Mouse (Mus musculus): ENCODE results near the gene Gps2. TPM values are rescaled to one million over a fixed set of nuclear protein-coding genes. Genes with fewer than 3 reads are reported as not detected.
"Not testable (repeated sequence)": the region's sequence is repeated elsewhere in the genome, so short reads cannot be mapped to it uniquely, and the experiment has no call there.

Gene Gps2
- total RNA-seq, 2 experiments from 2014 or later = 37.8 to 38.3 TPM

DNA sequence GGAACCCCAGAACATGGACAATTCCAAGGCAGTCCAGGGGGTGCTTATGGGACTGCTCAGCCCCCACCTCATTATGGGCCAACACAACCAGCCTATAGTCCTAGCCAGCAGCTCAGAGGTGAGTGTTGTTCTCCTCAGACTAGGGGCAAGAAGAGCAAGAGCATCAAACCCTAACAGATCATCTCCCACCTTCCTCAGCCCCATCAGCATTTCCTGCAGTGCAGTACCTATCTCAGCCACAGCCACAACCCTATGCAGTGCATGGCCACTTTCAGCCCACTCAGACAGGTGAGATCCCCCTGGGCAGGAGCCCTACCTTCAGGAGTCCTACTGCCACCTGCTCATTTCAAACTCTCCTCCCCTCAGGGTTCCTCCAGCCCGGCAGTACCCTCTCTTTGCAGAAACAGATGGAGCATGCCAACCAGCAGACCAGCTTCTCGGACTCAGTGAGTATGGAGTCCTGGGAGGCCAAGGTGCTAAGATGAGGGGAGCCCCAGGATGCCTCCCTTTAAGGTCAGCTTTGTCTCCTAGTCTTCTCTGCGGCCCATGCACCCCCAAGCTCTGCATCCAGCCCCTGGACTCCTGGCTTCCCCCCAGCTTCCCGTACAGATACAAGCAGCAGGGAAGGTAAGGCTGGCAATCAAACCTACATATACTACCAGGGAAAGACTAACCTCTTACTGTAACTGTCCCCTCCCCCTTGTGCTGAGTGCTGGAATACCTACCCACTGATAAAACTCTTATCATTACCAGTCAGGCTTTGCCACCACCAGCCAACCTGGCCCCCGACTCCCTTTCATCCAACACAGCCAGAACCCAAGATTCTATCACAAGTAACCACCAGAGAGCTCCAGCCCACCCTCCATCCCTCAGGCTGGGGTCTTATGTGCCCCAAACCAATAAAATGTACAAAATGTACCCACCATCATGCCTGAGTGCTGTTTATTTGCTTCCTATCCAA is 2.3 kb downstream of the Gps2 start:
- intact Hi-C loops (cut with DNase I) = no loop called here
- no peak for DNase-seq

DNA sequence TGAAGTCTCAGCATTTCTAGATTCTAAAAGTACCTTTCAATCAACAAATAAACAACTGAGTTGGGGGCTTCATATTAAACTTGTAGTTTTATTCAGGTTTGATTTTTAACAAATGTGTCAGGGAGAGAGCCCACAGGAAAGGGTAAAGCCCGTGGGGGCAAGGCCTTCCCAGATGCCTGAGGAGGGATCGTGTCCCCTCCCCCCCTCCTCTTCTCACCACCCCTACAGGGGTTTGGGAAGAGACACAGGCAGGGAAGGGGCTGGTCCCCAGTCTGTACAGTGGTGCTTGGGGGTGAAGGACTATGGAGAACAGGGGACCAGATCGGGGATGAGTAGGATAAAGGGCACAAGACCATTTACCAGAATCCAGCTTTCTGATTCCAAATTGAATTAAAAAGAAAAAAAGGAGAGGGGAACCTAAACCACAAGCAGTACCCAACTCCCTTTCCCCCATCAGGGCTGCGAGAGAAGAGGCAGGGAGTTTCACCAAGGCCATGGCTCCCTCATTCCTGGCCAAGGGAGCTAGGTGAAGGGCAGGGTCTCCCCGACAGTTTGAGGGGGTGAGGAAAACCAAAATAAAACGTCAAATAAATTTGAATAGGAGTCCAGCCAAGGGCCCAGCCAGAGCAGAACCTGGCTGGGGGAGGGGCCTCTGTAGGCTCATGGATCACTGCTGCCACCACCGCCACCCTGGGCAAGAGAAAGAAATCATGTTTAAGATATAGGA is 3.1 kb downstream of the Gps2 start:
- DNase-seq; intact Hi-C loops (cut with DNase I): not testable (repeated sequence)

DNA sequence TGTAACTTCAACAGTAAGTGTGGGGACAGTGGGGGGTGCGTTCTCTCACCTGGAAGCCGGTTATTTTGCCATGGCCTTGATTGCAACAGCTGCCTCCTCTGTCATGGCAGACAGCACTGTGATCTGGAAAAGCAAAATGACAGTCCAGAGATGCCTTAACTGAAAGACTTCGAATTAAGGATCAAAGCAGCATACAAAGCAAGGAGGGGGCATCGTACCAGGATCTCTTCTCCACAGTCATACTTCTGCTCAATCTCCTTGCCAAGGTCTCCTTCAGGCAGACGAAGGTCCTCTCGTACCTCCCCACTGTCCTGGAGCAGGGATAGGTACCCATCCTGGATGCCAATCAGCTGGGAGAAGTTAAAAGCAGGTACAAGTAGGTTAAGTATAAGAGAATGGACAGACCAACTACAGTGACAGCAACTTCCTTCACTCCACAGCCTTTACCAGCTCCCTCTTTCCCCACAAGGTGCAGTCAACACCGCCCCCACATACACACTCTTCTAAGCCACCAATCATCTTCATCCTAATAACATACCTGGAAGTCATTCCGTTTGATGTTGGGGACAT is 3.8 kb downstream of the Gps2 start:
- intact Hi-C loops (cut with DNase I) = no loop called here

DNA sequence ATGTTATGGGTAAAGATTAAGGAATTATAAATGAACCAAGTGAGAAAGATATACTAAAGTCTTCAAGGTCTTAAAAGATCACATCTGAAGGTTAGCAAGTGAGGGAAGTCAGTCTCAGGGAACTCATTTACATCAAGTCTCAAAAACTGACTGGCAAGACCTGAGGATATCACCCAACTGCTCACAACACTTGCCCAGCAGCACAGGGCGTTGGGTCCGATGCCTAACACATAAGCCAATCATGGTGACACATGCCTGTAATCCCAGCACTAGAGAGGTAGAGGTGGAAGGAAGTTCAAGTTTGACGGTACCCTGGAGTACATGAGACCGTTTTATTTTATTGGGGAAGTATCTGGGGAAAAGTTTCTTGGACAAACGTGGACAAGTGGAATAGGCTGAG is 4.4 kb downstream of the Gps2 start:
- intact Hi-C loops (cut with DNase I) = no loop called here

More for the DNA sequence above, 3.8 kb downstream of the Gps2 start:
- no peak for DNase-seq

DNA sequence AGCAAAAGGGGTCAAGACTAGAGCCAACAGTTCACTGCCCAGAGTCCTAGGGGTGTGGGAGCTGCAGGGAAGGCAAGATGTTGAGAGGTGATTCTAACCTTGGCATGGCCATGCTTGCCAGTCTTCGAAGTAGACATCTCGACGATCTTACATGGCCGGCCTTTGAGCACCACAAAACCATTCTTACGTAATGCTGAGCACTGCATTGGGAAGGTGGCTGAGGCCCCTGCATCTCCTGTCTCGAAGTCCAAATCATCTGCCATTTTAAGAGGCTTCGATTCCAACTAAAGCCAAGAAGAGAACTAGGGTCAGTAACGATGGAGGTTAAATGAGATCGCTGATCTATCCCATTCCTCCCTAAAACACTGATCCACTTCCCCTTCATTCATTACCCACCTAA is 5.4 kb downstream of the Gps2 start:
- intact Hi-C loops (cut with DNase I) = no loop called here
- no peak for DNase-seq

More for the DNA sequence above, 4.4 kb downstream of the Gps2 start:
- no peak for DNase-seq

DNA sequence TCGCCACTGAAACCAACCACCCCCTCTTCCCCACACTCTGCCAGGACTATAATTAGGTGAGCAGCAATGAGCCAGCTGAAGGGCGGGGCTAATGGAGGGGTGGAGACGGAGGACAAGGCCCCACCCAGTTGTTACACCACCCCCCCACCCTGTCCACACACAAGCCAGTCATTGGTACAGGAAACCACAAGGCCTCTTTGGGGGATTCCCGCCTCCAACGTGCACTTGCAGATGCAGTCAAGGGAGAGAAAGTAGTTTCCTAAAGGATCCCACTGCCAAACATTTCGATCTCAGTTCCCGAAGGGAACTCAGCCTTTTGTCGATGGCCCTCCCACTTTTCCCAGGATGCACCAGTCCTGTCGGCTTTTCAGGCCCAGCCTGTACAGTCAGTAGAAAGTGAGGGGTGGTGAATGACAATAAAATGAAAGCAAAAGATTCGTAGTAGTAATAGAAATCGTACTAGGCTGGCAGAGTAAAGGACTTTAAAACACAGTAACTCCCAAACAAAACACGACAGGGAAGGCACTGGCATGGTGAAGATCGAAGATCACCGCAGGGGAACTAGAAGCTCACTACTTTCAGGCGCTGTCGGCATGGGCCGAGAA is 6.1 kb downstream of the Gps2 start:
- intact Hi-C loops (cut with DNase I) = no loop called here
- peak; percentile 68 for DNase-seq

DNA sequence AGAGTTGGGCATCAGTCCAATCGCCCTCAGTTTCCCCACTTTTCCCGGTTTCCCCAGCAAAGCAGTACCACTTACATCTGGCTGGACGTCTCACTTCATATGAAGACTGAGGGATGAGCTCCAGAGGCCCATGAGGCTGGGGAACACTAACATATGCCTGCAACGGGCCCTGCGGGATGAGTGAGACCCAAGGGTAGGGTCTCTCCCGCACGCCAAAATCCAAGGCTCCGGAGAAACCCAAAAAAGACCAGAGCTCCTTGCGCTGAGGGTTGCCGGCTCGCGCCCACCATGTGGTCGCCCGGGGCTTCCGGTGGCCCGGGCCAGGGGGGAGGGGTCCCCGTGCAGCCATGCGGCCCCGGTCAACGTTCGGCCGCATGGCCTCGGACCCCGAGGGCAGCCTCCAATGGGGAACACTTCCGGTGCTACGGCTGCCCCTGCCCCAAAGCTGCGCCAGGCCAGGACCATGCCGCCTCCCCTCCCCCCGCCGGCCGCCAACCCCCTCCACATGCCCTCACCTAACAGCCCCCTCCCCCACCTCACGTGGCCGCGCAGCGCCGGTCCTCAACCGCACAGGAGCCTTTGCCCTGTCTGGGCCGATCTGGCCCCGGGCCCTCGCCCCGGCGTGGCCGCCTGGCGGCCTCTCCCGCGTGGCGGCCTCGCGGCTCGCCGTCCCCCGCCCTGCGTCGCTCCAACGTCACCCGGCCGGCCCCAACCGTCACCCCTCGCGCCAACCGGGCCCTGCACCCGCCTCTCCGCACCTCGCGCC is 6.8 kb downstream of the Gps2 start:
- intact Hi-C loops (cut with DNase I) = no loop called here

DNA sequence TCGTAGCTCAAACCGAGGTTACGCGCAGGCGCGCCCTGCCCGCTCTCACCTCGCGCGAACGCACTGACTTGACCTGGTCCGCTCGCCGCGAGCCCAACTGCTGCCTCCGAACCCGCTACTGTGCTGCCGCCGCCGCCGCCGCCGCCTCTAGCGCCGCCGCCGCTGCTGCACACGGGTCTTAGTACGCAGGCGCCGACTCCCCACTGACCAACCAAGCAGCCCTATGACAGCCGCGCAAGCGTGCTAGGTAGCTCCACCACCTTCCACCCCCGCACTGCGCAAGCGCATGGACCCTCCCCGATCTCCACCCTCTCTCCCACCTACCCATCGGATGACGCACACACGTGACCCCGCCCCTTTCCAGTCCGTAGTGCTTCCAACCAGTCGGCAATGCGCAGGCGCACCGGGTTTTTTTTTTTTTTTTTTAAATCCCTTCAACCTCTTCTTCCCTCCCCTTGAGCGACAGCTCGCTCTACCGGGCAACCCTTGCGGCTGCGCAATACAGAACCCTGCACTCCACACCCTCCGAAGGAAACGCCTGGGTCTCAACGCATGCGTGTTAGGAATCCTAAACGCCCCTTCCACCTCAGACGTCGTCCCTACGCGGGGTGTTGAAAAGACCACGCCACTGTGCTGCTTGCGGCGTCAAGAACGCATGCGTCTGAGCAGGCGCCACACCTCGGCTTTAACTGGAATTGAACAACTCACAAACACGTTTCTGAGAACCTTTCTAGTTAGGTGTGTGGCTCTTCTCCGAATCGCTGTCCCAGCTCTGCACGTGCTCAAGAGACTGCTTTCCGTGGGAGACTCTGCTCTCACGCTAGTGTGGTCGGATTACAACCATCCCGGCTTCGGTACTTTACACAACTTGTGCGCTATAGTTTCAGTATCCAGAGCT is 7.7 kb downstream of the Gps2 start, which contains the start of gene Eif5a:
Eif5a (minus strand) TSS at position 845 of the 898 bp plus-strand sequence.
- intact Hi-C loops (cut with DNase I) = no loop called here
- peak; percentile 100 for DNase-seq

More for the DNA sequence above, 6.8 kb downstream of the Gps2 start:
- DNase-seq = peak; percentile 67

DNA sequence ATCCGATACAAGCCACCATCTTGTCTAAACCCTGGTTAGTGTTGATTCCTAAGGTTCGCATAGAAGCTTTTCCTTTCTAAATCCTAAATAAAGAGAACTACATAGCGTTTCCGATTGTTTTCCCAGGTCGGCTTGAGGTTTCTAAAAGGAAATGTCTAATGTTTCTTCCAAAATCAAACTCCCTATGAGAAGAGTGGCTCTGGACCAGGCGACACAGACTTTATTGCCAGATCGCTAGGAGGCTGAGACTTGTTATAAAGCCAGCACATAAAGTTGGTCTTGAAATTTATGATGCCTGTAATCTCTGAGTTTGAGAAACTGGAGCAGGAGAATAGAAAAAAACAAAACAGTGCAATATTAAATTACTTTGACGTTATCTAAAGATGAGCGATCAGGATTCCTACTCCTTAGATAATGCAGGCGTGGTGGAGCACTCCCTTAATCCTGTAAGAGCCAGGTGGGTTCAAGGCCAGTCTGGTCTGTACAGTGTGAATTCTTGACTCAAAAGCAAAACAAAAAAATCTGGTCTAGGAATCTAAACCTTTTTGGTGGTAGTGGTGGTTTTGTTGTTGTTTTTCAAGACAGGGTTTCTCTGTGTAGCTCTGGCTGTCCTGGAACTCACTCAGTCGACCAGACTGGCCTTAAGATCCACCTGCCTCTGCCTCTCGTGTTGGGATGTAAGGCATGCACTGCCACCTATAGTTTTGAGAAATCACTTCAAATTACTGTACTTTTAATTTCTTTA is 8.5 kb downstream of the Gps2 start:
- DNase-seq = no peak
- intact Hi-C loops (cut with DNase I) = no loop called here

DNA sequence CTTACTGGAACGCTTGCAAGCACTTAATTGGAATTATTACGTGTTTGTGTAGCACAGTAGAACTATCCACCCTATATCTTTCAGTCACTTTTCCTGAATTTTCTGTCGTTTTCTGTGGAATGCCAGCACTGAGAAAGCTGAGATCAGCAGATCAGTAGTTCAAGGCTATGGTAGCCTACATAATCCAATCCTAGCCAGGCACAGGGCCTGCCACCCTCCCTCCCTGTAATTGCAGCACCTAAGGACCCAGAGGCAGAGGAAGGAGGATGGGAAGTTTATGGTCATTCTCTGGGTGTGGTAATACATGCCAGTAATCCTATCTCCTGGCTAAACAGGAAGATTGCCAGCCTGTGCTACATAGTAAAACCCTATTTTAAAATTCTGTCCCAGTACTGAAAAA is 9.1 kb downstream of the Gps2 start:
- no peak for DNase-seq
- intact Hi-C loops (cut with DNase I) = no loop called here

DNA sequence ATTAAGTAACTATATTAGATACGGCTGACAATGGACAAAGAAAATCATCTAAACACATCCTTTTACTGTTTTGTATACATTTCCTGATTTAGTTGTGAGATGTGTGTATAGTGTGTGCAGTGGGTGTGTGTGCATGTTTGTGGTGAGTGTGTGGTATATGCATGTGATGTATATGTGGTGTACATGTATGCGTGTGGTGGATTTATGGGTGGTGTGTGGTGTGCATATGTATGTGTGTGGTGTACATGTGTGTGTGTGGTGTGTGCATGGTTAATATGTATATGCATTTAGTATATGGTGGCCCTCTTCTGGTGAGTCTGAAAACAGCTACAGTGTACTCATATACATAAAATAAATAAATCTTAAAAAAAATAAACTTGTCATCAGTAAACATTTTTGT is 13.8 kb downstream of the Gps2 start:
- intact Hi-C loops (cut with DNase I) = no loop called here
- DNase-seq = no peak

DNA sequence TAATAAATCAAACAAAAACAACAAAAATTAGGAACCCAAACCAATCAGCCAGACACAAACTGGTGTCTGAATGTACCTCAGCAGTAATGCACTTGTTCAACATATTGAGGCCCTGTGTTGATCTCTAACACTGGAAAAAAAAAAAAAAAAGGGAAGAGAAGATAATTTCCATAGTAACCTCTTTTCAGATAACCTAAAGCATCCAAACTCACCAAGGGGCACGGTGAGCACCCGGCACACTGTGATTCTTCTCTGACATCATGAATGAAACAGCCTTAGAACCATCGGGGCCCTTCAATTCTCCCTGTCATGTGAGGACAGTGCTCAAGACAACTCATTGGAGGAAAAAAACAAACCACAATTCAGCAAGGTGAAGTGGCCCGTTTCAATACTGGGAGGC is 16.0 kb downstream of the Gps2 start:
- DNase-seq = no peak
- intact Hi-C loops (cut with DNase I) = loop anchor here (5.0 to 10.0 kb wide), 2 partner anchors 55 to 283 kb away; partner anchors contain the start of genes Ctdnep1, Elp5 and Slc16a11

DNA sequence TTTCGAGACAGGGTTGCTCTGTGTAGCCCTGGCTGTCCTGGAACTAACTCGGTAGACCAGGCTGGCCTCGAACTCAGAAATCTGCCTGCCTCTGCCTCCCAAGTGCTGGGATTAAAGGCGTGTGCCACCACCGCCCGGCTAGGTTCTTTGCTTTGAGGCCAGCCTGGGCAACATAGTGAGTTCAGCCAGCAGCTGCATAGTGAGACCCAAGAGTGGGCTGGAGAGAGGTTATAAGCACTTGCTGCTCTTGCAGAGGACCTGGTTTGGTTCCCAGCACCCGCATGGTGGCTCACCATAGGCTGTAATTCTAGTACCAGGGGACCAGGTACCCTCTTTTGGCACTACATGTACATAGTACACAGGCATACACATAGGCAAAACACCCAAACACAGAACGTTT is 16.5 kb downstream of the Gps2 start:
- intact Hi-C loops (cut with DNase I) = loop anchor here (5.0 to 10.0 kb wide), 2 partner anchors 55 to 282 kb away; partner anchors contain the start of genes Ctdnep1, Elp5 and Slc16a11
- not testable (repeated sequence) for DNase-seq

DNA sequence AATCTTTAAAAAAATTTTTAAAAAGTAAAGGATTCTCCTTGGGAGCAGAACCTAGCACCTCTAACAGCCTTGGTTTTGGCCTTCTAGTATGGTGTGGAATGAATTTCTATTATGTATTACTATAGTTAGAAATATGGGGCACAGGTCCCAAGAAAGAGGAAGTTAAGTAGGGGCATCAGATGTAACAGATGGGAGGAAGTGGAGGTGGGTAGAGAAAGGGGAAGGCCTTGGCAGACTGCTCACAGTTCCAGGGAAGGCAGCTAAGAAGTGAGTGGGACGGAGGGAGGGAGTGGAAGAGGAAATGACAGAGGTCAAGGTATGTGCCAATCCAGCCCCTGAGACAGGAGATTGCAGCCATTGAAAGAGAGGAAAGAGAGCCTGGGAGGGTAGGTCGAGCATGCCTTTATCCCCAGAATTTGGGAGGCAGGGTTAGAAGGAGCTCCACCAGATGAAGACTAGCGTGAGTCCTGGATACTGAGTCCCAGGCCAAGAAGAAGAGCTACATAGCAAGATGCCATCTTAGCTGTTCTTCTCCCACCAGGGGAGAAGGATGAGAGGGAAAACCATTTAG is 17.4 kb downstream of the Gps2 start:
- intact Hi-C loops (cut with DNase I) = loop anchor here (5.0 to 10.0 kb wide), 2 partner anchors 54 to 281 kb away; partner anchors contain the start of genes Ctdnep1, Elp5 and Slc16a11
- DNase-seq = no peak

DNA sequence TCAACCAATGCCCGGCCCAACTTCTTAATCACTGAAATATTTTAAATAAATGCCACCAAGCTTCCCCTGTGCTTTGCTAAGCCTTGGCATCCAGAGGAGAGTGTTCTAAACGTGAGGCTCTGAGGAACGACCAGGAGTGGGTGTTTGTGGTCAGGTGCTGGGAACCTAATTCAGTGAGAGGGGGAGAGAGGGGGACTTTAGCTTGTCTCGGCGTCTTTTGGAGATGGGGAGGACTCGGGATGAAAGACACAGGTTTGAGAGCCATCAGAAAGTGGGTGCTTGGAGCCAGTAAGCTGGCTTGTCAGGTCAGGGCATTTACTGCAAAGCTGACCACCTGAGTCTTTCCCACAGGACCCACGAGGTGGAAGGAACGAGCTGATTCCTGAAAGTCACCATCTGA is 18.1 kb downstream of the Gps2 start:
- DNase-seq = no peak
- intact Hi-C loops (cut with DNase I) = loop anchor here (5.0 to 10.0 kb wide), 2 partner anchors 53 to 281 kb away; partner anchors contain the start of genes Ctdnep1, Elp5 and Slc16a11

DNA sequence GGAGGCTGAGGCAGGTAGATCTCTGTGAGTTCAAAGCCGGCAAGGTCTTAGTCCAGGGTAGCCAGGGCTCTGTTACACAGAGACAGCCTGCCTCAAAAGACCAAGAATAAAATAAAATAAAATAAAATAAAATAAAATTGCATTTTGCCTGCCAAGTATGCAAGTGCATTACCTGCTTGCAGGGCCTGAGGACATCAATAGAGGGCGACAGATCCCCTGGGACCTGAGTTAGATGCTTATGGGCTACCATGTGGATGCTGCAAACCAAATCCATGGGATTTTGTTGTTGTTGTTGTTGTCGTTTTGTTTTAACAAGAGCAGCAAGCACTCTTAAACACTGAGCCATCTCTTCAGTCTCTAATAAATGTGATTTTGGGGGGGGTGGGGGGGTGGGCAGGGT is 18.6 kb downstream of the Gps2 start:
- DNase-seq = no peak

DNA sequence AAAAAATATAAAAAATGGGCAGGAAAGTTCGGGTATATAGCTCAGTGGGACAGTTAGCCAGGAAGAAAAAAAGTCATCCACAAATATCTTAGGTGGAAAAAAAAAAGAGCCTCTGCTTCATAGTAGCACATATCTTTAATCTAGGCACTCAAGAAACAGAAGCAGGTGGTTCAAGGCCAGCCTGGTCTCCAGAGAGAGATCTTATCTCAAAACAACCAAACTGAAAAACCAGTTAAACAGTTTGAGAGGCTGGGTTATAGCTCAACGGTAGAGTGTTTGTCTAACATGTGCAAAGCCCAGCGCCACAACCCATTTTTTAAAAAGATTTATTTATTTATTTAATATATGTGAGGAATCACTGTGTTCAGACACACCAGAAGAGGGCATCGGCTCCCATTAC is 19.4 kb downstream of the Gps2 start:
- intact Hi-C loops (cut with DNase I) = loop anchor here (5.0 to 10.0 kb wide), 2 partner anchors 52 to 279 kb away; partner anchors contain the start of genes Ctdnep1, Elp5 and Slc16a11
- DNase-seq = no peak

More for the DNA sequence above, 18.6 kb downstream of the Gps2 start:
- intact Hi-C loops (cut with DNase I) = loop anchor here (5.0 to 10.0 kb wide), 2 partner anchors 53 to 280 kb away; partner anchors contain the start of genes Ctdnep1, Elp5 and Slc16a11

All from left cerebral cortex, postnatal 4 days (tissue).